Mouse (Mus musculus) fat pad, adult 2 months (tissue): ENCODE results near the gene S100a11.

Experiments used
- DNase-seq: peaks from one replicate; pipeline ENCODE4 v3.0.0-alpha.2; 2011; ENCODE audit warnings: low read depth, low spot score; ENCODE audit errors: extremely low read depth

The S100a11 gene

DNA sequence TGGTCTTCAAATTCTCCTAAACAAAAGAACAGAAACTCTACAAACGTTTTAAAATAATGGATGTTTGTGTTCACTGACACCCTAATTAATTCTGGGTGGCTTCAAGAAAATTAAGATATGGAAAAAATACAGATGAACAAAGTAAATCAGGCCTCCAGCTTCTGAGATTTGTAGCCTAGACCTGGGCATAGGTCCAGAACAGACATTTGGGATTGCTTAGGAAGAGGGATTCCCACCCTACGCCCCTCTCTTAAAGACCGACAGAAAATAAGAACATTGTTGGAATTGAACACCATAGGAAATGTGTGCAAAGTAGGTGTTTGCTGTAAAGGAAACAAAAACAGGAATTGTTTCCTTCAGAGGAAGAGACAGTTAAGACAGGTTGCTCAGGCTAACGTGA, 37.2 kb downstream of the S100a11 start:
- DNase-seq = no peak

DNA sequence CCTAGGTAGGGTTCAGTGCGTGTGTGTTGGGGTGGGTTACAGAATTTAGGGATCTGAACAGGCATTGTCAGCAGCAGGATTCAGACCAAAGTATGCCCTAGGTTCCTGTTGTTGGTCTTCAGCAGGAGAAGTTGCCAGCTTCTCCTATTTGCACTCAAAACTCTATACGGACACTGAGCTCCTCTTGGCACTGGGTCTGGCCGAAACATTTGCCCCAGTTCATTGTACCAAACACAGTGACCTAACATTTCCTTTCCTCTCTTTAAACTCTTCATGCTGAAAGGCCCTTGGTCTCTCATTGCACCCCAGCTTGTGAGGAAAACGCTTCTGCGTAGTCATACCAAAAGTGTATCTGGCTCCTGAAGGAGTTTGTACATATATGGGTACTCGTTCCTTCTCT, 39.7 kb downstream of the S100a11 start:
- DNase-seq = no peak

DNA sequence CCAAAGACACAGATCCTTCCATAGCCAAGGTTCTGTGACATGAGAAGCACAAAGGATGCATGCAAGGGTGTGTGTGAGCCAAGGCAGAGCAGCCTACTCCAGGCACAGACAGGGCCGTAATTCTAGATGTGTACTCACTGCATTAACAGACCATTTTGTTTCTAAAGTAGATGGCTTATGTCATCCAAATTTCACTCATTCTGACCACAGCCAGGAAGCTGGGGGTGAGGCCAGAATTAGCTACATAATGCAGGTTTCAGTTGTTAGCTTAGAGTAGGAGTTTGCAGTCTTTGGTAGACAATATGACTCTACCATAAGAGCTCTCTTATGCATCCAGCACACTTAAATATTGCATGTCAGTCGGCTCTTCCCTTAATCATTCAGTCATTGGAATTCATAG, 42.1 kb downstream of the S100a11 start:
- no peak for DNase-seq

DNA sequence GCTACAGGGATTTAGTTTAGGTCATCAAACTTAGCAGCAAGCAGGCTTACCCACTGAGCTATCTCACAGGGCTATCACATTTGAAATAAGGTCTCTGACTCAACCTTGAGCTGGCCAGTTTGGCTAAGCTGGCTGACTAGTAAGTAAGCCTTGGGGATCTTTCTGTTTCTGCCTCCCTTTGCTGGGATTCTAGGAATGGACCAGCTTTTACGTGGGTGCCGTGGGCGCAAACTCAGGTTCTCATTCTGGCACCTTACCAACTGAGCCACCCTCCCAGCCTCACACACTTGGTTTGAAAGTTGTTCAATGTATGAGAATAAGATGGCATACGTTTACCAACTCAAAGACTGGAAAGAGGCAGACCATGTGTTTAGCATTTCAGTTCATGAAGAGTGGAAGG, 42.9 kb downstream of the S100a11 start:
- no peak for DNase-seq

DNA sequence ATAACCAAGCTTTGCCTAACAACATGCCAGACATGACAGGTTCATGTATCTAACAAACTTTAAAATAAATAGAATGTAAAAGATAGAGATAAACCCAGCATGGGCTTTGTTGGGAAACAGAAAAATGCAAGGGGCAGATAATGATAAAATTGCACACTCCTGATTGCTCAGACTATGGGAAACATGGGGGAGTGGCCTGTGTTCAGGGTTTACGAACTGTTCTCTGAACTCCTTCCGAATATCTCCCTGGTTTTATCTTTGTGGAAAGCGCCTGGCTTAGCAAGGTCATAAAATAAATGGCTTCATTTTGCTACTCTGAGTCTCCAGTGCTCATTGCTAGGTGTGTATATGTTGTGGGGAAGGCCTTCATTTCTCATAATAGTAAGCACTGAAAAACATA, 46.6 kb downstream of the S100a11 start:
- DNase-seq = no peak

DNA sequence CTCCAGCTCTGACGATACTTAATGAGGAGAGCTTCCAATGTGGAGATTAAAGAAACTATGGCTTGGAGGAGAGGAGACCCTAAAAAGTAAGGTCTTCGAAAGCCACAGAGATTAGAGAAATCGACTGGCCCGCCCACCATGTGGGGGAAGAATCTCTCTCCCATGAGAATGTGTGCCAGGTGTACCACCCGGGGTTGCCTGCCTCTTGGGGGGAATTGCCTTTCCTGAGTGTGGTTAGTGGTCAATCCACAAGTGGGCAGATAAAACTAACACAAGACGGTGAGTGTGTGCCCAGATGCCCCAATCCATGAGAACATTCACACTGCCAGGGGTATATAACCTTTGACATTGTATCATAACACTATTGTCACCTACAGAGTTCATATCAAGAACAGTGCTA, 47.4 kb downstream of the S100a11 start:
- DNase-seq = no peak

GRCm38 (mm10) chr3:93568428-93569040, 48.2 kb downstream of the S100a11 start:
- DNase-seq = peak; percentile 88

- DNase-seq = no peak
Measured at GRCm38 (mm10) chr3:93569046-93569445, 48.8 kb downstream of the S100a11 start.

DNA sequence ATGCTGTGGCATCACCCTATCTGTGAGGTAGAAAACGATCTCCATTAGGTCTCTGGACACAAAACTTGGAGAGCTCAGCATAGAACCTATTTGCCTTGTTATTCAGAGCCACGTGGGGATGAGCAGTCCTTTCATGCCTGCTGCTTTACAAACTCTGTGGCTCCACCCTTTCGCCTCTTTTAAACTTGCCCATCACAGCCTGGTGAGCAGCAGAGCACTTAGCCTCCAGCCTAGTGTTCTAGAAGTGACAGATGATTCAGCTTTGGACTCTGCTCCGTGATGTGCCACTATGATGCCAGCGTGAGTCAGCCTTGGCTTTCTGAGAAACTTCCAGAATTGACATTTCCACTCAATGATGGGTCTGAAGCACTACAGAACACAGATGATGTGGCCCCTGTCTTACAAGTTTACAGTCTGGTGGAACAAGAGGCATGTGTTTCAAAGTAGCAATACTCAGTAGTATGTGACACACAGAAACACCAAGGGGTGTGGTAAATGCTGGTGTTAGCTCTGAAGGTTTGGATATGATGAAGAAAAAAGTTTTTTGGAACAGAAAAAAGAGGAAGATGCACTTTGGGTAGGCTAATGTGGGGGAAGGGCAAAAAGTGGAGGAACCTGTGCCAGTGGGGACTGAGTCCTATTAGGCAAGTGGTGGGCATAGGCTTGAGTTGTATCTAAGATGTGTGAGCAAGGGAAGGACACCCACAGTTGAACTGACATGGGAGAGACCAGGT, 51.9 kb downstream of the S100a11 start:
- DNase-seq = no peak
